Mouse (Mus musculus): ENCODE results near the gene Mrfap1. TPM values are rescaled to one million over a fixed set of nuclear protein-coding genes. Genes with fewer than 3 reads are reported as not detected.

Gene Mrfap1
- polyA plus RNA-seq, 1 experiment from 2014 or later: 394 TPM

DNA sequence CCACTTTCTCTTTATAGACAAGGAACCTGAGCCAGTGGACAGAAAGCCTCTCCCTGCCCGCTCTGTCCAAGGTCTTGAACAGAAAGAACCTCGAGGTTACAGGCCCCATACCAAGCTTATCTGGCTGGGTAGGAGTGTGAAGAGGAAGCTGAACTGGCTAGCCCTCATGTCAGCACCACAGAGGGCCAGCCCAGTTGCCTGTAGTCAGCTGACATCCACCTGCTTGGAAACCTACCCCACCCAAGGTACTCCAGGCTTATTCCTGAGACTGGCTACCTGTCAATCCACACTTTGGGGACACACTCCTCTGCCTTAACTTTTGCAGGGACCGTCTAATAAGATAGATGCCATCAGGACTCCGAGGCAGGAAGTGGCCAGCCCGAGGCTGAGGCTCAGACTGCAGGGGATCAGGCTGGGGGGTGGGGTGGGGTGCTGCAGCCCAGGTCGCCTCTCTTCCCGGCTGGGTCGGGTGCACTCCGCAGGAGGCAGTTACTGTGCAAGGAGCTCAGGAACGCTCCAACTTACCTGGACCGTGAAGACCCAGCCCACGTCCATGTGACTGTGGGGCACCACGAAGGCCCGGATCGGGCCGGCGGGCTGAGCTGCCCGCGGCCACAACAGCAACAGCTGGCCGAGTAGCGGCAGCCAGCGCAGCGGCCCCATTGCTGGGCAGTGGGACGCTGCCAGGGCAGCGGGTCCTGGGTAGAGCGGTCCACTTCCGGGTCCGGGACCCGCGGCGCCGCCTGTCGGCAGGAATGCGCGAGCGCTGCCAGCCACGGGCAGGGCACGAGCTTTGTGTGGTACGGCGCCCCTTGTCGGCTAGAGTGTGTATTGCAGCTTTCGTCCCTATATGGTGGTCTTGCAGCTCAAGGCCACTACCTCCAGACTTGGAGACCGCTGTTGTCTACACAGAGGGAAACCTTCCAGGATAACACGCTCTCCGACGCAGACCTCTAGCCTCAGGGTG lies 33.6 kb upstream of the Mrfap1 start, which contains the start of gene Man2b2:
Man2b2 (minus strand) TSS at position 741 of the 967 bp plus-strand sequence.
- 4% methylated on average over 45 of the region's 46 CpGs for WGBS
- 0 out of 2 replicates have a peak, but pooled peaks cover 2% of the 10 kb centered on the region for H3K36me3 ChIP-seq (ENCODE audit: control insufficient read depth, insufficient read depth, low read length)
- DNase-seq (ENCODE audit: low spot score) (peak; percentile 83), ATAC-seq (peak; percentile 91)
- no peaks in the 10 kb centered on the region for H3K27me3 ChIP-seq (replicated peaks; ENCODE audit: control insufficient read depth, insufficient read depth, low read length)
- no peaks in the 10 kb centered on the region for H3K9me3 ChIP-seq (replicated peaks; ENCODE audit: control insufficient read depth, low read length)
- H3K4me1 ChIP-seq (ENCODE audit: control insufficient read depth, insufficient read depth, low read length): peaks cover 4% of the 10 kb centered on the region
- peak within 1 kb of the TSS; percentile 44 for H3K4me3 ChIP-seq (ENCODE audit: low read depth, low read length)
- peak within 1 kb of the TSS; percentile 65 for H3K4me2 ChIP-seq (ENCODE audit: low read length)
- peak within 1 kb of the TSS; percentile 54 for H3K9ac ChIP-seq (ENCODE audit: low read length)
- no peak within 1 kb of the TSS for H3K27ac ChIP-seq (ENCODE audit: low read depth, low read length)

DNA sequence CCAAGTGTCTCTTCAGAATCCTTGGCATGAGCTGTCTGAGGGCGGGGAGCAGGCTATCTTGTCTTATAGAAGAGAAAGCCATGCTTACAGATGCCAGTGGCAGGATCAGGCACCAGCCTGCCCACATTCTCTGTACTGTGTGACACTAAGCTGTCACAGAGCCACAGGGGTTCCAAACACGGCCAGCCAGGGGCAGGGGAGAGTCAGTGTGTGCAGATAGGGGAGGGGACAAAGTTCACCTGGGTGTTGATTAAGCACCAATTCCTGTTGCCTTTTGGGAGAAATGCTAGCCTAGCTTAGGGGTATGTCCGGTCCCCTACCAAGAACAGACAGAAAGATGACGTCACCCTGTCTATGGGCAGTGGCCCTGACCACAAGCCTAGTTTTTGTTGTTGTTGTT lies 32.5 kb upstream of the Mrfap1 start:
- H3K27me3 ChIP-seq (replicated peaks; ENCODE audit: control insufficient read depth, insufficient read depth, low read length): no peaks in the 10 kb centered on the region
- no peak overlapping the region for H3K4me2 ChIP-seq (ENCODE audit: low read length)
- ATAC-seq (no peak), DNase-seq (ENCODE audit: low spot score) (no peak)
- no peak overlapping the region for H3K9ac ChIP-seq (ENCODE audit: low read length)
- no peak overlapping the region for H3K4me3 ChIP-seq (ENCODE audit: low read depth, low read length)
- peaks cover 4% of the 10 kb centered on the region for H3K4me1 ChIP-seq (ENCODE audit: control insufficient read depth, insufficient read depth, low read length)
- H3K36me3 ChIP-seq (ENCODE audit: control insufficient read depth, insufficient read depth, low read length): 0 out of 2 replicates have a peak, but pooled peaks cover 2% of the 10 kb centered on the region
- no peak overlapping the region for H3K27ac ChIP-seq (ENCODE audit: low read depth, low read length)
- 80% methylated on average over 4 of the region's 4 CpGs for WGBS
- no peaks in the 10 kb centered on the region for H3K9me3 ChIP-seq (replicated peaks; ENCODE audit: control insufficient read depth, low read length)

DNA sequence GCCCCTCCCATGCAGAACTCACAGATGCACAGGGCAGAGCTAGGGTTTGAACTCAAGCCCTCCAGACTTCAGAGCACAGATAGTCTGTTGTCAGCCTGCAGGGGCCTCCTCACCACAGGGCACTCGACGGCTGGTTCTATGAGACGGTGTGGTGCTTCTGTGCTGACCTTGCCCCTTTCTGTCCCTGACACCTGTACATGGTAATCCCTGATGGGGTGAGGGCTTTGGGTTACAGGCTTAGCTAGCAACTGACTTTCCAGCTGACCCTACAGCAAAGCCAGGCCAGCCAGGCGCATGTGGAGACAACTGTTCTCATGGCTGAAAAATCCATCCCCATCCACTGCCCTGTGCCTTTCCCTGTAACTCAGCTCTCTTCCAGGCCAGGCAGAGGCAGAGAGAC lies 26.3 kb upstream of the Mrfap1 start:
- 90% methylated on average over 4 of the region's 4 CpGs for WGBS
- no peak overlapping the region for H3K4me3 ChIP-seq (ENCODE audit: low read depth, low read length)

DNA sequence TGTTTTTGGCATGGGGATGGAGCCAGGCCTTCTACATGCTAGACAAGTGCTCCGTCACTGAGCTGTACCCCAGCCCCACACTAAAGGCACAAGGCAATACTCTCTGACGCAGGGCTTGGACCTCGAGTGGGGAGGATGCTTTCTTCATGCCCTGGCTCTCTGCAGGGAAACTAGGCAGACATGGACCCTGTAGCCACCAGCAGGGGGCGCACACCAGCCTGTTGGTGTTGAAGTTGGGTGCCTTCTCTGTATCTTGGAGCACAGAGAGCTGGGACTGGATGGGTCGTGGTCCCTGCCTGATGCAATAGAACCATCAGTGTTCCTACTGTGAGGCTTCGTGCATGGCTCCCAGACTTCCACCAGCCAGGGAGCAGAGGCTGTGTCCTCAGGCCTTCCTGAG lies 23.6 kb upstream of the Mrfap1 start:
- H3K4me2 ChIP-seq (ENCODE audit: low read length): no peak overlapping the region
- H3K9me3 ChIP-seq (replicated peaks; ENCODE audit: control insufficient read depth, low read length): no peaks in the 10 kb centered on the region
- no peaks in the 10 kb centered on the region for H3K27me3 ChIP-seq (replicated peaks; ENCODE audit: control insufficient read depth, insufficient read depth, low read length)
- WGBS: 42% methylated on average over 6 of the region's 6 CpGs
- no peak overlapping the region for H3K27ac ChIP-seq (ENCODE audit: low read depth, low read length)
- peak; percentile 62 for DNase-seq (ENCODE audit: low spot score)
- ATAC-seq: no peak
- no peak overlapping the region for H3K9ac ChIP-seq (ENCODE audit: low read length)
- no peaks in the 10 kb centered on the region for H3K4me1 ChIP-seq (ENCODE audit: control insufficient read depth, insufficient read depth, low read length)
- H3K36me3 ChIP-seq (ENCODE audit: control insufficient read depth, insufficient read depth, low read length): no peaks in the 10 kb centered on the region
- H3K4me3 ChIP-seq (ENCODE audit: low read depth, low read length): no peak overlapping the region

More for the DNA sequence above, 26.3 kb upstream of the Mrfap1 start:
- ATAC-seq (no peak), DNase-seq (ENCODE audit: low spot score) (no peak)
- no peak overlapping the region for H3K9ac ChIP-seq (ENCODE audit: low read length)
- H3K4me2 ChIP-seq (ENCODE audit: low read length): no peak overlapping the region
- no peaks in the 10 kb centered on the region for H3K4me1 ChIP-seq (ENCODE audit: control insufficient read depth, insufficient read depth, low read length)
- H3K9me3 ChIP-seq (replicated peaks; ENCODE audit: control insufficient read depth, low read length): no peaks in the 10 kb centered on the region
- no peaks in the 10 kb centered on the region for H3K27me3 ChIP-seq (replicated peaks; ENCODE audit: control insufficient read depth, insufficient read depth, low read length)
- H3K27ac ChIP-seq (ENCODE audit: low read depth, low read length): no peak overlapping the region
- 0 out of 2 replicates have a peak, but pooled peaks cover 2% of the 10 kb centered on the region for H3K36me3 ChIP-seq (ENCODE audit: control insufficient read depth, insufficient read depth, low read length)

DNA sequence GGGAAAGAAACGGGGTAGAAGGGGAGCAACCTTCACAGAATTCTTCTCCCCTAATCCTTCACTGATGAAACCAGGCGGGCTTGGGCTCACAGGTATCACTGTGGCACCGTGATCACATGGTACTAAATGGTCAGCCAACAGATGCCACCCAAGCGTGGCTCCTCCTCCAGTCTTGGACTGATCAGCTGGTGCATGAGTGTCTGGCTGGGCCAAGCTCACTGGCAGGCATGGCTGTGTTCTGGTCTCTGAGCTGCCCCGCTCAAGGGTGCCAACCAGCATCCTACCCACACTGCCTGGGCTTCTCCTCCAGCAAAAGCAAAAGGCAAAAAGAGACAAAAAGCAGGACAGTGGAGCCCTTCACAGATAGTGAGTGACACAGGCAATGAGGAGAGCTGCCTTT lies 23.2 kb upstream of the Mrfap1 start:
- Histone ChIP-seq H3K27me3 (replicated peaks; ENCODE audit: control insufficient read depth, insufficient read depth, low read length) (no peaks in the 10 kb centered on the region), H3K4me3 (ENCODE audit: low read depth, low read length) (no peak overlapping the region), H3K4me1 (ENCODE audit: control insufficient read depth, insufficient read depth, low read length) (no peaks in the 10 kb centered on the region), H3K36me3 (ENCODE audit: control insufficient read depth, insufficient read depth, low read length) (no peaks in the 10 kb centered on the region), H3K4me2 (ENCODE audit: low read length) (no peak overlapping the region), H3K9me3 (replicated peaks; ENCODE audit: control insufficient read depth, low read length) (no peaks in the 10 kb centered on the region), H3K27ac (ENCODE audit: low read depth, low read length) (no peak overlapping the region), H3K9ac (ENCODE audit: low read length) (no peak overlapping the region)
- 85% methylated on average over 5 of the region's 5 CpGs for whole genome bisulfite sequencing
- DNase-seq (ENCODE audit: low spot score): no peak
- no peak for ATAC-seq

DNA sequence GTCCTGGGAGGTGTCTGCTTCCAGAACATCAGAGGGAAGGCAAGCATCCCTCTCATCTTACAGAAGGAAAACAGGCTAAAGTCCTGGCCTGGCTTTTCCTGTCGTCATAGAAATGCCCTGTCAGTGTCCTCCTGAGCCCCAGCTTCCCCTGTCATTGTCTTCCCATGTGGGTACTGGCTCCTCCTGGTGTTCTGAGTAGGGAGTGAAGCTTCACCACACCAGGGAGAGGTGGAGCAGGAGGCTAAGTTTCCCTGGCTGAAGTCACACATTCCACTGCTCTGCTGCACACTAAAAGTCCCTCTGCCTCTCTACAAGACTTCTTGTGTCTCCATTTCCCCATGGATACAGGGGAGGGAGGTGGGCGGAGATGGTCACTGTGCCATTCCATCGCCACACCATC lies 21.2 kb upstream of the Mrfap1 start:
- H3K9me3 ChIP-seq (replicated peaks; ENCODE audit: control insufficient read depth, low read length): no peaks in the 10 kb centered on the region
- H3K4me3 ChIP-seq (ENCODE audit: low read depth, low read length): no peak overlapping the region
- H3K4me2 ChIP-seq (ENCODE audit: low read length): no peak overlapping the region
- ATAC-seq (no peak), DNase-seq (ENCODE audit: low spot score) (no peak)
- no peak overlapping the region for H3K27ac ChIP-seq (ENCODE audit: low read depth, low read length)
- H3K27me3 ChIP-seq (replicated peaks; ENCODE audit: control insufficient read depth, insufficient read depth, low read length): no peaks in the 10 kb centered on the region
- no peak overlapping the region for H3K9ac ChIP-seq (ENCODE audit: low read length)
- no peaks in the 10 kb centered on the region for H3K36me3 ChIP-seq (ENCODE audit: control insufficient read depth, insufficient read depth, low read length)
- WGBS: 66% methylated on average over 3 of the region's 3 CpGs
- no peaks in the 10 kb centered on the region for H3K4me1 ChIP-seq (ENCODE audit: control insufficient read depth, insufficient read depth, low read length)

DNA sequence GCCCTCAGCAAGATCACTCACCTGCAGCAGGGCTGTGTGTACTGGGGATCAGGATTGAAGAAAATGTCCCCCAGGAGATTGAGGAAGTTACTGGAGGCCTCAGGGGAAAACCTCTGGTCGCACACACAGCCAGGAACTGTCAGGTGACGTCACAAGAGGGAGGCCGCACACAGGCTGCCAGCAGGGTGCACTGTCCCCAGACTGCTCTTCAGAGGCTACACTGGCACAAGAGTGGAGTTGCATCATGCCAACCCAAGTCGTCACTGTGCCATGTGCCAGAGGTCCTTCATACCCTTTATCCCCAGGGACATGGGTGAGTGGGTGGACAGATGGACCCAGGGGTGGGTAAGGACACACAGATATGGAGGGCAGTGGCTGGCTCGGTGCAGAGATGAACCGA lies 18.0 kb upstream of the Mrfap1 start:
- no peak for ATAC-seq
- no peak for DNase-seq (ENCODE audit: low spot score)
- no peaks in the 10 kb centered on the region for H3K27me3 ChIP-seq (replicated peaks; ENCODE audit: control insufficient read depth, insufficient read depth, low read length)
- no peak overlapping the region for H3K27ac ChIP-seq (ENCODE audit: low read depth, low read length)
- H3K9ac ChIP-seq (ENCODE audit: low read length): no peak overlapping the region
- H3K36me3 ChIP-seq (ENCODE audit: control insufficient read depth, insufficient read depth, low read length): no peaks in the 10 kb centered on the region
- H3K4me3 ChIP-seq (ENCODE audit: low read depth, low read length): no peak overlapping the region
- H3K9me3 ChIP-seq (replicated peaks; ENCODE audit: control insufficient read depth, low read length): no peaks in the 10 kb centered on the region
- 76% methylated on average over 6 of the region's 6 CpGs for WGBS
- no peak overlapping the region for H3K4me2 ChIP-seq (ENCODE audit: low read length)
- H3K4me1 ChIP-seq (ENCODE audit: control insufficient read depth, insufficient read depth, low read length): no peaks in the 10 kb centered on the region

DNA sequence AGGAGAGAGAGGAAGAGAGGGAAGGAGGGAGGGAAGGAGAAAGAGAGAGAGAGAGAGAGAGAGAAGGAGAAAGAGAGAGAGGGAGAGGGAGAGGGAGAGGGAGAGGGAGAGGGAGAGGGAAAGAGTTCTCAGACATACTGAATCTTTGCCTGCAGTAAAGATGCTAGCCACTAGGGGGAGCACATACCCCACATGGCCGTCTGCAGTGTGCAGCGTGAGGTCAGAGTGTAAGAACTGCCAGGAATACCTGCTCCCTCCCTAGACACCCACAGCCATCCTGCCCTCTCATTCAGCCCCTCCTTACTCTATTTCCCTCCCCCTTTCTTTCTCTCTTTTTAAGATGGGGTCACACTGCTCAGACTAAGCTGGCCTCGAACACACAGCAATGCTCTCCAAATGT lies 14.8 kb upstream of the Mrfap1 start:
- Histone ChIP-seq H3K36me3 (ENCODE audit: control insufficient read depth, insufficient read depth, low read length) (no peaks in the 10 kb centered on the region), H3K9ac (ENCODE audit: low read length) (no peak overlapping the region), H3K9me3 (replicated peaks; ENCODE audit: control insufficient read depth, low read length) (no peaks in the 10 kb centered on the region), H3K27me3 (replicated peaks; ENCODE audit: control insufficient read depth, insufficient read depth, low read length) (no peaks in the 10 kb centered on the region), H3K27ac (ENCODE audit: low read depth, low read length) (no peak overlapping the region), H3K4me1 (ENCODE audit: control insufficient read depth, insufficient read depth, low read length) (no peaks in the 10 kb centered on the region), H3K4me2 (ENCODE audit: low read length) (no peak overlapping the region), H3K4me3 (ENCODE audit: low read depth, low read length) (no peak overlapping the region)
- DNase-seq (ENCODE audit: low spot score) (peak; percentile 77), ATAC-seq (peak; percentile 71; the same call in 1 of the 2 replicates)
- 27% methylated on average over 3 of the region's 3 CpGs for WGBS

DNA sequence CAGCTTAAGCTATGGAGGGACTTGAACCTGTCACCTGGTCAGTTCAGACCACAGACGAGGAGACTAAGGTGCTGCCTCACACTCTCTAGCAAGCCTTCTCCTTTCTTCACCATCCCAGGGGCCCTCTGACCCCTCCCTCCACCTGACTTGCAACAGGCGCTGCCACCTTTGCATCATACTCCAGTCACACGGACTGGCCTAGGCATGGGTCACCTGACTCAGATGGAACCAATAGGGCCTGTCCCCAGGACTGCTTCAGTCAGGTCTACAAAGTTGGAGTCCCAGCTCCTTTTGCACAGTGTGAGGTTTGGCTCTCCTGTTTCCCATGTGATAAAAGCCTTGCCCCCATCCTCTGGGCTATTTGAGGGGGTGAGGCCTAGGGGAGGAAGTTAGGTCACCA lies 14.1 kb upstream of the Mrfap1 start:
- DNase-seq (ENCODE audit: low spot score) (no peak), ATAC-seq (no peak)
- Histone ChIP-seq H3K4me1 (ENCODE audit: control insufficient read depth, insufficient read depth, low read length) (no peaks in the 10 kb centered on the region), H3K4me2 (ENCODE audit: low read length) (no peak overlapping the region), H3K27me3 (replicated peaks; ENCODE audit: control insufficient read depth, insufficient read depth, low read length) (no peaks in the 10 kb centered on the region), H3K9me3 (replicated peaks; ENCODE audit: control insufficient read depth, low read length) (no peaks in the 10 kb centered on the region), H3K4me3 (ENCODE audit: low read depth, low read length) (no peak overlapping the region), H3K27ac (ENCODE audit: low read depth, low read length) (no peak overlapping the region), H3K9ac (ENCODE audit: low read length) (no peak overlapping the region), H3K36me3 (ENCODE audit: control insufficient read depth, insufficient read depth, low read length) (no peaks in the 10 kb centered on the region)
- WGBS: 84% methylated on average over 3 of the region's 3 CpGs
